Mouse (Mus musculus) retina, adult 2 months (tissue): ENCODE results near the gene Rasgrp3.
A peak's percentile ranks its signal among the peaks of the same experiment; 100 is the strongest.

ENCODE experiments used
- DNase-seq: peaks from one replicate; pipeline ENCODE4 v3.0.0-alpha.2; 2012; ENCODE audit warnings: low read depth, low spot score

The Rasgrp3 gene

GRCm38 (mm10) chr17:75539130-75539529 is 103.4 kb downstream of the Rasgrp3 start:
- DNase-seq = no peak

- no peak for DNase-seq
Measured at GRCm38 (mm10) chr17:75539841-75540240, 104.1 kb downstream of the Rasgrp3 start.

- no peak for DNase-seq
Measured at GRCm38 (mm10) chr17:75543434-75543833, 107.7 kb downstream of the Rasgrp3 start.

GRCm38 (mm10) chr17:75544262-75544661 is 108.6 kb downstream of the Rasgrp3 start:
- no peak for DNase-seq

- no peak for DNase-seq
Measured at GRCm38 (mm10) chr17:75550771-75551413, 115.2 kb downstream of the Rasgrp3 start.

- peak; percentile 98 for DNase-seq
Measured at GRCm38 (mm10) chr17:75551512-75552400, 116.1 kb downstream of the Rasgrp3 start, which contains the start of gene Fam98a. Gene Fam98a, minus strand, starts transcription at chr17:75551946.

GRCm38 (mm10) chr17:75557031-75557430 is 121.3 kb downstream of the Rasgrp3 start:
- no peak for DNase-seq

- DNase-seq = no peak
Measured at GRCm38 (mm10) chr17:75558041-75558440, 122.3 kb downstream of the Rasgrp3 start.

- DNase-seq = no peak
Measured at GRCm38 (mm10) chr17:75575608-75576007, 139.9 kb downstream of the Rasgrp3 start.
